Mouse (Mus musculus): ENCODE data around the gene Commd2.

The Commd2 gene

GRCm38 (mm10) chr3:57651231-57651864 lies at the start of gene Commd2:
TSS of gene Commd2 (minus strand) at chr3:57651715.
- in situ Hi-C loops (cut with MboI, MseI) = loop anchor here (5.0 kb wide), 1 partner anchor 81 kb away; no protein-coding TSS in a partner anchor

- in situ Hi-C loops (cut with MboI, MseI) = no loop called here
These were observed 45.3 kb upstream of the Commd2 start for GRCm38 (mm10) chr3:57696779-57697178.

- in situ Hi-C loops (cut with MboI, MseI) = no loop called here
These were observed 44.7 kb upstream of the Commd2 start for GRCm38 (mm10) chr3:57696249-57696648.

GRCm38 (mm10) chr3:57692719-57693118 lies 41.2 kb upstream of the Commd2 start, which contains the start of gene Ankub1:
TSS of gene Ankub1 (minus strand) at chr3:57692799.
- in situ Hi-C loops (cut with MboI, MseI) = no loop called here

GRCm38 (mm10) chr3:57691772-57692171 lies 40.3 kb upstream of the Commd2 start:
- in situ Hi-C loops (cut with MboI, MseI) = no loop called here

GRCm38 (mm10) chr3:57677786-57678185 lies 26.3 kb upstream of the Commd2 start:
- in situ Hi-C loops (cut with MboI, MseI) = no loop called here

GRCm38 (mm10) chr3:57674075-57674474 lies 22.6 kb upstream of the Commd2 start:
- in situ Hi-C loops (cut with MboI, MseI) = no loop called here

GRCm38 (mm10) chr3:57673586-57673985 lies 22.1 kb upstream of the Commd2 start:
- in situ Hi-C loops (cut with MboI, MseI) = no loop called here

- in situ Hi-C loops (cut with MboI, MseI) = loop anchor here (10.0 kb wide), 1 partner anchor 178 kb away; the partner anchor contains the start of gene Pfn2
These were observed 15.7 kb upstream of the Commd2 start for GRCm38 (mm10) chr3:57667054-57667723.

GRCm38 (mm10) chr3:57665880-57666279 lies 14.4 kb upstream of the Commd2 start:
- in situ Hi-C loops (cut with MboI, MseI) = loop anchor here (10.0 kb wide), 1 partner anchor 179 kb away; the partner anchor contains the start of gene Pfn2

- in situ Hi-C loops (cut with MboI, MseI) = loop anchor here (10.0 kb wide), 1 partner anchor 180 kb away; the partner anchor contains the start of gene Pfn2
These were observed 13.2 kb upstream of the Commd2 start for GRCm38 (mm10) chr3:57664682-57665081.

- in situ Hi-C loops (cut with MboI, MseI) = loop anchor here (10.0 kb wide), 1 partner anchor 181 kb away; the partner anchor contains the start of gene Pfn2
These were observed 12.2 kb upstream of the Commd2 start for GRCm38 (mm10) chr3:57663731-57664130.

GRCm38 (mm10) chr3:57658608-57659007 lies 7.1 kb upstream of the Commd2 start:
- in situ Hi-C loops (cut with MboI, MseI) = no loop called here

GRCm38 (mm10) chr3:57653646-57654045 lies 2.1 kb upstream of the Commd2 start:
- in situ Hi-C loops (cut with MboI, MseI) = loop anchor here (5.0 kb wide), 1 partner anchor 79 kb away; no protein-coding TSS in a partner anchor

- in situ Hi-C loops (cut with MboI, MseI) = loop anchor here (5.0 kb wide), 1 partner anchor 80 kb away; no protein-coding TSS in a partner anchor
These were observed 970 bp upstream of the Commd2 start for GRCm38 (mm10) chr3:57652485-57652884.

- in situ Hi-C loops (cut with MboI, MseI) = loop anchor here (5.0 kb wide), 1 partner anchor 80 kb away; no protein-coding TSS in a partner anchor
These were observed 347 bp upstream of the Commd2 start for GRCm38 (mm10) chr3:57651865-57652259.

GRCm38 (mm10) chr3:57643191-57643590 lies 8.3 kb downstream of the Commd2 start:
- in situ Hi-C loops (cut with MboI, MseI) = loop anchor here (25.0 kb wide), 1 partner anchor 1094 kb away; no protein-coding TSS in a partner anchor

- in situ Hi-C loops (cut with MboI, MseI) = loop anchor here (25.0 kb wide), 1 partner anchor 1100 kb away; no protein-coding TSS in a partner anchor
These were observed 13.9 kb downstream of the Commd2 start for GRCm38 (mm10) chr3:57637596-57637995.

- in situ Hi-C loops (cut with MboI, MseI) = loop anchor here (25.0 kb wide), 1 partner anchor 1102 kb away; no protein-coding TSS in a partner anchor
These were observed 16.6 kb downstream of the Commd2 start for GRCm38 (mm10) chr3:57634763-57635487.

- in situ Hi-C loops (cut with MboI, MseI) = loop anchor here (25.0 kb wide), 1 partner anchor 1110 kb away; no protein-coding TSS in a partner anchor
These were observed 24.5 kb downstream of the Commd2 start for GRCm38 (mm10) chr3:57626954-57627513.

Data from T-helper 2 cell (primary cell).